Mouse (Mus musculus): ENCODE measurements at regions not wholly inside any gene's neighbourhood (a gene's known extent, or its start where the extent isn't known, plus 50 kb on each side); places are given as distances from the start of the nearest gene placed in this dataset.
A peak's percentile ranks its signal among the peaks of the same experiment; 100 is the strongest.

DNA sequence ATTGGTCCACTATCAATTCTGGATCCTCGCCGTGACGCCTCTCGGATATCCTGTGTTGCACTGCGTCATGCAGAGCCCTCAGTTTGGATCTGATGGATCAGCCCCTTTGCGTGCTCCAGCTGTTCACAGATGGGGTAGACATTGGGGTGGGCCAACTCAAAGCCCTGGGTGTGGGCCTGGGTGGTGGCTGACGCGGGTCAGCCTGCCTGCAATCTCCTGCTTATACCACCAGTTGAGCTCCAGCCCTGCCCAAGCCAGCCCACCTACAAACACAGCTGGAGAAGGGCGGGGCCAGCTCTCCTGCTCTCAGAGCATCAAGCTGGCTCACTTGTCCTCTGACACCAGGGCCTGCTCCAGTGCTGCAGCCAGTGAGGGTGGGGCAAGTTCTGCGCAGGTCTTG, 73.1 kb downstream of the Rps15a start:
- DNase-seq (ENCODE audit: low spot score) = no peak

DNA sequence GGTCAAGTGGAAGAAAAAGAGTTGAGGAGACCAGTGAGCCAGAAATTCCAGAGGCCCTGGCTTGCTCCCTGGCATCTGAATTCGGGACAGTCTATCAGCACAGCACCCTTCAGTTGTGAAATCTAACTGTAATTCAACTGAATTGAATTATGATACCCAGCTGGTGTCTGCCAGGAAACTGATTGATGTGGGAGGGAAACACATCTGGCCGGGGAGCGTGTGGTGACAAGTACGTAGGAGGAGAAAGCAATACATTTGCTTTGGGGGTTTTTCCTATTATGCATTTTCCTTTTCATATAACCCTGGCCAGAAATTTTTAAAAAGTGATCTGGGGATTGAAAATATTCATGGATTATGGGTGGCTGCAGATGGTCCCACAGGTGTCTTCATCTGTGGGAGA, 76.1 kb downstream of the Rps15a start:
- no peak for DNase-seq (ENCODE audit: low spot score)

DNA sequence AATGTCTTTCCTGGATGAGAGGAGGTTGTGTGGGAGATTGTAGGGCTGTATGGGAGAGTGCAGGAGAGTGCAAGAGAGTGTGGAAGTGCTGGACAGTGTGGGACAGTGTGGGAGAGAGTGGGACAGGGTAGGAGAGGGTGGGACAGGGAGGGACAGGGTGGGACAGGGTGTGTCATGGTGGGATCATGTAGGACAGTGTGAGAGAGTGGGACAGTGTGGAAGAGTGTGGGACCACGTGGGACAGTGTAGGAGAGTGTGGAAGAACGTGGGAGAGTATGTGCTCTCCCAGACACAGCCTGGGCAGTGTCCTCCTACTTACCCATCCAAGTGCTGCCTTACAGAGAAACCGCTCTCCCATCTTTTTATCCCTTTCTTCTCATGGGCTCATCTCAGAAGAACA, 78.9 kb downstream of the Rps15a start:
- no peak for DNase-seq (ENCODE audit: low spot score)

DNA sequence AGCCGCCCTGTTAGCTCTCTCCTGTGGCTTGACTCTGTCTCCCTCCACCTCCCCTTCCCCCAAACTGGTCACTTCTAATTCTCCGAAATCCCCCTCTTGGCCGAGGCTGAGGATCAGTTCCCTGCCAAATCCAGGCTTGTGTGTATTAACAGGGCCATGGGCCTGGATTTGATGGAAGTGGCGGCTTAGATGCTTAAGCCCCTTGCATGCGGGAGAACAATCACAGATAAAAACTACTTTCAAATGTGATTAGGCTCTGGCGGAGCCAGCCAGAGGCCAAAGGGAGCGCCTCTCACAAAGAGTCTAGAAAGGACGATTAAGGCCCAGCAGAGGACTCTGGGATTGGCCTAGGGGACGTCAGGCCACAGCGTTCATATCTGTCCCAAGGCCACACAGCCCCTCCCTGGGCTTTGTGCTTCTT, 89.9 kb downstream of the Rps15a start:
- peak; percentile 64 for DNase-seq (ENCODE audit: low spot score)

DNA sequence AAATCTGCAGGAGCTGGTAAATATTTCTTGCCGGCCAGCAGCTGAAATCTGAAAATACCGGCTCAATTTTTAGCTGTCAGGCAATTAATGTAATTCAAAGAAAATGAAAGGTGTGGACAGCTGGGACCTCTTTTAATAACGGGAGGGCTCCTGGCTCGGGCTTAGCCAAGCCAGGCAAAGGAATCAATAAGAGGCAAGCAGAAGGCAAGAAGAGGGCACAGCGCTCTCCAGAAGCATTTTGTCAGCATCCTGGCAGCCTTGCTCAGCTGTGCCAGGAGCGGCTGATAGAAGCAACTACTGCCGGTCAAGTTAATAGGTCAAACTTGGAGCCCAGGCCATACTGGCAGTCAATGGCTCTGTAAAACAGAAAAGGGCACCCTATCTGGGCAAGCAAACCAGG, 111.4 kb downstream of the Rps15a start:
- DNase-seq (ENCODE audit: low spot score) = no peak

DNA sequence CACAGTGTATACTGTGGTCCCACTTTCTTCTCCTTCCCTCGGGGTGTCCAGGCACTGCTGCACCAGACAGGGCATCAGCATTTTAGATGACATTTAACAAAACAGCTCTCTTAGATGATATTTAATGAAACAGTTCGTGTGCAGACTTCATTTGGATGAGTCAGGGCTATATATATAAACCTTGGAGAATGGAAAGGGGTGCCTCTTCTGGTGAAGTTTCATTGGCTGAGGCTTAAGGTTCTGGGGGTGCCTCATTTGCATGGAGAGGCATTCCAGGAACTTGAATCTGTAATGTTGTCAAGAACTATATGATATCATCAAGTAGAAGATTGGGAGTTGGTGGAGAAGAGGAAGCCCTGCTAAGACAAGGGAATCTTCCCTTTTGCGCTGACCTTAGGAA, 114.1 kb downstream of the Rps15a start:
- DNase-seq (ENCODE audit: low spot score) = no peak

DNA sequence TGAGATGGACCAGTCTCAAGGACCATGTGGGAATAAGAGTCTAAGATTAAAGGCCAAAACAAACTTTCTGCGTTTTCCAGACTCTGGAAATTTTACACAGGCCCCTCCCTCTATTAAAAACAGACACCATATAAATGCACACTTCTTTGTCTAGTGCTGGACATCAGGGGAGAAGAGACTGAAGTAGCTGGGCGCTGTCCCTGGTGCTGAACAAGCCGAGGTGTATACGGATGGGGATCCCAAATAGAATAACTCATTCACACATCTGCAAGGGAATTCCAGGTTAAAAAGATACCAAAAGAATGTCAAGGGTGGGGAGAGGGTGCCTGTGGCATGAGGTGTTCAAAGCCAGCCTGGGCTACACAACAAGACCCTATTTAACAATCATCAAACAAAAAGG, 114.9 kb downstream of the Rps15a start:
- DNase-seq (ENCODE audit: low spot score) = peak; percentile 81

DNA sequence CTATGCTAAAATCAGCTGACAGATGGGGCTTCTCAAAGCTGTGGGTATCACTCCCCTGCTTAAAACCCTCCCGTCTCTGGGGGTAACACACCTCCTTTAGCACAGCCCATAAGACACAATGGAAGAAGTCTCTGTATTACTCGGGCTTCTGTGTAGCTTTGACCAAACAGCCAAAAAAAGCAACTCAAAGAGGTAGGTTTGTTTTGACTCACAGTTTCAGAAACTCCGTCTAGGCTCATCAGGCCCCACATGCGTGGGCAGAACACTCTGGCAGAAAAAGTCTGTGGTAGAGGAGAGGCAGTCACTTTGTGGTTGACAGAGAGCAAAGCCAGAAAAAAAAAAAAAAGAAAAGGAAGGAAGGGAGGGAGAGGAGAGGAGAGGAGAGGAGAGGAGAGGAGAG, 133.8 kb downstream of the Rps15a start:
- no peak for DNase-seq (ENCODE audit: low spot score)

DNA sequence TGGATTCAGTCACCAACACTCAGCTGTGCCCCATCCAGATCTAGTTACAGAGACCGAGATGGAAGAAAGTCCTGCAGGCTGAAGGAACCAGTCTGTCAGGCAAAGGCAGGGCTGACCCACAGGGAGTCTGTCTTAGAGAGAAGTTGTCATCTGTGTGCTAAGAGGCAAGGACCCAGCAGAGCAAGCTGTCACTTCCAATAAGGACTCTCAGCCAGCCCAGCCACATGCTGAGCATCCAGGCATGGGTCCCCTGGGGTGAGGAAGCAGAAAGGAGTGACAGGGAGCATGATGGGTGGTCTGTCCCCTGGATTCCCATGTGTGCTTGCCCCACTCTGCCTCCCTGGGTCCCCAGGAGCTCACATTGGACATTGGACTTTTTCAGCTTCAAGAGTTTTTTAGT, 144.8 kb downstream of the Rps15a start:
- DNase-seq (ENCODE audit: low spot score) = peak; percentile 47

DNA sequence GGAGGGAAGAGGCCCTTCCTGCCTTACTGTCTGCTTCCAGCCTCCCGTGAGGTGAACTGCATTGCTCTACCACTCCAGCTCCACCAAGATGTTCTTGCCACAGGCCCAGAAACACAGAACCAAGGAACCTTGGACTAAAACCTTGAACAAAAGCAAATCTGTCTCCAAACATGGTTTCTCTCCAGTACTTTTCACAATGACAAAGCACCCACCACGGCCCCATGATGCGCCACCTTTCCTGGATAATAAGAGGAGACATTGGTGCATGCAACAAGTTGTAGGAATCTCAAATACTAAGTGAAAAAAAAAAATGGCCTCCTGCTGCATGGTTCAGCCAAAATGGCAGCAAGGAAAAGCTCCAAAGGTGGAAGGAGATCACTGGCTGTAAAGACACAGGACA, 172.6 kb downstream of the Rps15a start:
- no peak for DNase-seq (ENCODE audit: low spot score)

DNA sequence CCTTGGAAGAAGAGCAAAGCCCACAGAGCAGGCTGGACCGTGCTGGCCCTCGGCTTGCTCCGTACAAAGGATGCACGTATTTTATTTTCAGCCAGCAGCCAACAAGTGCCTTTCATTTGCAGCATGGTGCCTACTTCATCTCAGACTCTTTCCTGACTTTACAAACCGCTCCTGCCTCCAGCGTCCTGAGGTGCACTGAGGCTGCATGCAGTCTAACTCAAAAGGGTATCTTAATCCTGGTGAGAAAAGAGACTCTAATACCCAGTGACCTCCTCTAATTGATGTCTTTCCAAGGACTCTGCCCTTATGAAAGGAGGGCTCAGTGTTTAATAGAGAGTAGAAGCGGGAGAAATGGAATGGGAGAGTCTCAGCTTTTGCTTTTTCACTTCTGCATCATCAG, 176.4 kb downstream of the Rps15a start:
- no peak for DNase-seq (ENCODE audit: low spot score)

DNA sequence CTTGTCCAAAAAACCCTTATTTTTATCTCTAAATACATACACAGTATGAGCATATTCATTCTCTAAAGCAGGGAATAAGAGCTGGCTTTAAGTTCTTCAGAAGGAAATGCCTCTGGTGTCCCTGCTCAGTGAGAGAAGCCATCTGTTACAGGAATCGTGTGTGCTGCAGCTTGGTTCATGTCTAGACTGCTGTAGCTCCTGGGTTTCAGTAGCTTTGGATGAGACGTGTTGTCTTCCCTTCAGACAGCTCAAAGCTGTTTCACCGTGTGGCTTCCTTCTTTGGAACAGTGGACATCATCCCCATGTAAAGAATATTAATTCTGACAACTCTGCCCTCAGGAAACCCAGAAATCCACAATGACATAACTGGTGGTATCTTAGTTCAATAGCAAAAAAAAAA, 181.1 kb downstream of the Rps15a start:
- DNase-seq (ENCODE audit: low spot score) = no peak

DNA sequence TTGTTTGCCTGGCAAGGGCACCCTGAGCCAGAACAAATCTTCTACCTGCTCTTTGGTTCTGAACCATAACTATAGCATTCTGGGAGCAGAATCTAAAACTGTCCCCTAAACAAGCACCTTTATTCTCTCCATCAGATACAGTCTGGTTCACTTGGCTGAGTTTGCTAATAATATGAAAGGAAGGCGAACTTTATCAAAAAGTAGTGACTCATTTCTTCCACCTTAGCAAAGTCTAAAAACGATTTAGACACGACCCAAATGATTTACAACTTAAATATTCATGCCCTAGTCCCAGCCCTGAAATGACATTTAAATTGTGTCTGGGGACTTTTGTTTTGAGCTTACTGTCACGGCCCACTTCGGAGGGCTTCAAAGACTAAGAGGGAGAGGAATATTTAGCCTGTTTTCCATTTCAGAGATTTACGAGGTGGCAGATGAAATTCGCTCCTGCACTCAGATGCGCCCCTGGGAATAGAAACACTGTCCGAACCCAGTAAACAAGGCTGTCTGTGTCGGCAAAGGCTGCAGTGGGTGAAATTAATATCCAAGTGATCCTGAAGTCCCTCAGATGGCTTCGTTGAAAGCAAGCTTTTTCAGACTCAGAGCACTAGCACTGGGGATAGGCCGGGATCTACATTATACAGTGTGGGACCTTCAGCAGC, 184.6 kb downstream of the Rps15a start:
- DNase-seq (ENCODE audit: low spot score) = no peak

DNA sequence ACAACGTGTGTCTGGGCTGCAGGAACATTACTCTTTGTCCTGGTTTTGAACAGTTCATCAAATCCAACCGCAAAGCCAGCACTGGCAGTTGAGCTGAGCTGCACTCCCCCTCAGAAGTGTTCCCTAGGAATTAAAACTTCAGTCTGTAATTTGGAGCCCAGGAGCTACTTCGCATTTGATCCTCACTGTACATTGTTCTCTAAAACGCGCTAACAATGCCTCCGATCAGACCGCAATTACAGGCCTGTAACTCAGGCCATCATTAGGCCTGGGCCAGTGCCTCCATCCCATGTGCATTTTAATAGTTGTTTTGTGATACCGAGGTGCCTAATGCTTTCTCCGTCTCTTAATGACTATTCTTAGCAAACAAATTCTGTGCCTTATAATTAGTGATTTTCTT, 185.6 kb downstream of the Rps15a start:
- peak; percentile 34 for DNase-seq (ENCODE audit: low spot score)

DNA sequence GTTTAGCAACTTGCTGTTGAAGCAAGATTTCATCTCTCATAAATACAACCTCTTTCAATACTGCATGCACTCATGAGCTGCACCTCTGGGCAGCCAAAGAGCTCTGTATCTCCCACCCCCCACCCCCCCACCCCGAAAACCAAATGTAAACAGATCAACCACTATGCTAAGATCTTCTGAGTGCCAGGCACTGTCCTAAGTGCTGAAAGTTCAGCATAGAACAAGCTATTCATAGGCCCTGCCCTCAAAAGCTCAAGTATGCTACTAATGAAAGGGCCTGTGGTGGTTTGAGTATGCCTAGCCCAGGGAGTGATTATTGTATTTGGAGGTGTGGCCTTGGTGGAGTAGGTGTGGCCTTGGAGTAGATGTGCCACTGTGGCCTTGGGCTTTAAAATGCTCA, 189.6 kb downstream of the Rps15a start:
- DNase-seq (ENCODE audit: low spot score) = no peak

DNA sequence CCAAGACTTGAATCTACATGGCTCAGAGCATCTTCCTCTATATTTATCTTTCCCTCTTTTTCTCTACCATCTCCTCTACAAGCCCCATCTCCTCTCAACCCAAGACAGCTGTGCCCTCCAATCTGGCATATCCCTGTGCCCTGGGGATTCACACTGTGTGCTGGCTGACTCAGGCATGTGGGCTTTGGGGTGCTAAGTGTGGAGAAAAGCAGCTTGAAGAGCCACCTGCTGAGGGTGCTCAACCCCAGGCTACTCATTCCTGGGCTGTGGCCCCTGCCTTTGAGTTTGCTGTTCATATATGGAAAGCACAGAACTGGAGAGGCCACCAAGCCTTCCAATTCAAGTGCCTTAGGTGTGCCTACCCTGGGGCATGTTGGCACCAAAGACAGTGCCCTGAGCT, 193.7 kb downstream of the Rps15a start:
- DNase-seq (ENCODE audit: low spot score) = no peak

DNA sequence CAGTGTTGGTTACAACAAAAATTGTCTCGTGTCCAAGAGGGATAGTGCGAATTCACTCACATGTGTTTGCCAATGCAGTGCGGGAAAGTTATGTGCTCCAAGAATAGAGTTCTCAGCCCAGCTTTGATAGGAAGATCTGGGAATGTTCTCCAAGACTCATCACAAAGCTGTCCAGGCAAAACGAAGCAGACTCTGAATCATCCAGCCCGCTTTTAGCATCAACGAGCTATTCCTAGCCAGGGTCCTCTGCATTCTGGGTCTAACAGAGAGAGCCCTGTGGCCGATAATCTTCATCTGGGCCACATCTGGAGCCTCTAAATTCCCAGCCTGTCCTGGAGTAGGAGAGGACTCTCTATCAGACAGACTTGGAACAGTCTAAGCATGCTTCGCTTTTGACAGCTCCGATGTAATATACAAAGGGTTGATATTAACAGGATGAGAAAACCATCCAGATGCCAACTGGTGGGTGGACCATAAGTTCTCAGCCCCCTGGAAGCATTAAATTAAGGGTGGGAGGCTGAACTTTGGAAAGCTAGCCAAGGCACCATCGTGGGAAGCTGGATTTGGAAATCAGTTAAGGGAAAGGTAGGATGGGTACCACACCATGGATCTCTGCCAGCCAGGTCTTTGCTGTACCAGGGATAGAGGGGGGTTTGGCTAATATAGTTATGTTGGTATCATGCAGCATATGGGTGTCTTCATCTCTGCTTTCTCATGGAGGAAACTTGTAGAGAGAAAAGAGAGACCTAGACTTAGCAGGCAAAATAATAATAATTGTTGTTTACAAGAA, 197.6 kb downstream of the Rps15a start:
- DNase-seq (ENCODE audit: low spot score) = no peak

DNA sequence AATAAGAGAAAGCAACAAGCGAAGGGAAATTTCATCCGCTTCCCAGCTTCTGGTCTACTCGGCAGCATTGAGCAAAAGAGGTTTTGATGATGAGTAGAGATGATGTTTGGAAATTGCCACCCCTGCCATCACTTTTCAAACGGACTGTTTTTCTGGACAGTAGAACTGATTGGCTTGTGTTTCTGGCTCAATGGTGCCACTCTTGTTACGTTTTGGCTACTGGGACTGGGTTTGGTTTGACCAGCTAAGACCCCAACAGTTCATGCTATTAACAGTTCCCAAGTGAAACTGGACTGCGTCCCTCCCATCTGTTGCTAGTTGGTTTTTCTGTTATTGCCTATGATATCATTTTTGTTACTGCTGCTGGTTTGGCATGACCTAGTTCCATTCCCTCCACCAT, 199.1 kb downstream of the Rps15a start:
- no peak for DNase-seq (ENCODE audit: low spot score)

DNA sequence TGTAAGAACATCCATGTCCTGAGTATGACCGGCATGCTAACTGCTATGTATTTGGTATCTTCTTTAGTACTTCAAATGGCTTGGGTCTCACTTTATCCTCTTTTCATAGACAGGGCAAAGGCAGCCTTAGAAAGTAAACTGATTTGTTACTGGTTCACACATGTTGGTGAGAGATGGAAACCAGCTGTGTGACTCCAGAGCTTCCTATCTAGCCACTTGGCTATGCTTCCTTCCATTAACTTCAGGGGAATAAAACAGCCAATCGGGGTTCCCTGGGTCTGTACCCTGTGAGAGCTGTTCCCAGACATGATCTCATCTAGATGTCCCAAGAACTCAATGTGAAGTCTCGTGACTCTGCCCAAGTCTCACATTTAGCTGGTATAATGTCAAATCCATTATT, 203.5 kb downstream of the Rps15a start:
- no peak for DNase-seq (ENCODE audit: low spot score)

DNA sequence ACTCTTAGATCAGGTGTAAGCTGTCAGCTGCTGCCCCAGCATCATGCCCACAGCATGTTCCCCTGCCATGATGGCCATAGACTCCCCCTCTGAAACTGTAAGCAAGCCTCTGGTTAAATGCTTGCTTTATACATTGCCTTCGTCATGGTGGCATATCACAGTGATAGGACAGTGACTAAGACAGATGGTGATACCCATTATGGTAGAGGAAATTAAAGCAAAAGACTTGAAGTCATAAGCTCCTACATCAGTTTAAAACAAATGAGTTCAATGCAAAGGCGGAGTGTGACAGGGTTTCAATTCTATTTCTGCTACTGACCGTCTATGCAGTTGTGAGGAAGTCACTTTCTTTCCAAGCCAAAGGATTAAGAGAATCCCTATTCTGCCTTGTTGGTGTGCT, 204.9 kb downstream of the Rps15a start:
- DNase-seq (ENCODE audit: low spot score) = no peak

DNA sequence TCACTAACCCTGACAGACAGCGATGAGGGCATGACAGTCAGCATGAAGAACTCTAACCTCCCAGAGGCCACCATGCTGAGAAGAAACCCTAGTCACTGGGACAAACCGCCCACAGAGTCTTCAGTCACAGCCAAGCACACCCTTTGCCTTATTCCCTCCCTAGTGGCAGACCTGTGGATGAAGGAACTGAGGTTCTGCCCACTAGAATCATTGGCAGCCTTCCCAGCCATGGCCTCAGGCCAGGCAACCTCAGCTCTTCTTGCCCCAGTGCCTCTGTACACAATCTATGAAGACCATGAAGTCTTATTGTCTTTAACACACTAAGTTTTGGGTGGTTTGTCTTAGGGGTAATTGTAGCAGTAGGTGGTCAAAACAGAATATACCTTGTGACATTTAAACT, 219.5 kb downstream of the Rps15a start:
- no peak for DNase-seq (ENCODE audit: low spot score)

DNA sequence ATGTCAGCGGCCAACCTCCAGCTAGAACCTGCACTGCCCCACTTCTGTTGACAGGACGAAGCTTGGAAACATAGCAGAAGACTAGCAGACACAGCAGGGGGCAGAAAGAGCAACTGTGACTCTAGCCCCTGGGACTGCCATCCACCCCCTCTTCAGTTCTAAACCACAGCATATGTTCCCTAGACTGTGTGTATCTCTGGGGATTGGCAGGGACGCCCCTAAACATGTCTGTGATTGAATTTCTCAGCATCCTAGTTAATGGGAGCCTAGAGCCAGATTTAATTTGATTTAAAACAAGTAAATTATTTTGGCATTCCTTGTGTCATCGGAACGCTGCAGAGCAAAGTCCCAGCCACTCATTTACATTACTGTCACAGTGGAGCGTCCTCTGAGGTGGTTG, 228.7 kb downstream of the Rps15a start:
- no peak for DNase-seq (ENCODE audit: low spot score)

DNA sequence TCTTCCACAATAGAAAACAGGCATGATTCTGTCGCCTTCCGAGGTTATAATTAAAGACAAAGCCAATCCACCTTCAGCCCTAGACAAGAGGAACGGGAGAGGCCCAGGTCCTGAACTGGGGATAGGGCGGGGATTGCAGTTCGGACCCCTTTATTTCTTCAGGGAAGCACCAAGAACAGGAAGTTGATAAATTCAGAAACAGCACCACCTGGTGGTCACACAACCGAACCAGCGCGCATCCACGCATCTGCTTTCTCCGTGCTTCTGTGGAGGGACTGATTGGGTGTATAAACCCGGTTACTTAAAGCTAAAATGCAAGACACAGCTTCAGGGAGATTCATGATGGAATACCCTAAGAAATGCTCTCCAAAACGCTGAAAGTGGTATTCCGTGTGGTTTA, 233.2 kb downstream of the Rps15a start:
- peak; percentile 92 for DNase-seq (ENCODE audit: low spot score)

DNA sequence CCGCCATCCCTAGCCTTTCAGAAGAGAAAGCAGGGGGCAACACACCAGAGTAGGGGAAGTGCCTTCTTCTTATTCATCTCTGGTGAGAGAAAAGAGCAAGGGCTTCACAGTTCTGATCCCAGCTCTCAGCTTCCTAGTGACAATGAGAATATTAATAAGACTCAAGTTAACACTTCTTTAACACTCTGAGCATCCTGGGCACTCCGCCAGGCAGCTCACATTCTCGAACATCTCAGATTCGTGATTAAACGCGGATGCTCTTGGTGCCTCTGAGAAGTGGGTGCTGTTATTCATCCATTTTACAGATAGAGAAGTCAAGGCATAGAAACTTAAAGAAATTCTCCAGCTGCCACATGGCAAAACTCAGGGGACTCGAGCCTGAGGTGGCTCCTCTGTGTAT, 237.1 kb downstream of the Rps15a start:
- no peak for DNase-seq (ENCODE audit: low spot score)

Measured in retina, embryonic 14.5 days (tissue).